Mouse (Mus musculus) 3T3-L1 (cell line): Measurements from ENCODE around the gene Lrwd1.
"Not testable (repeated sequence)": the region's sequence is repeated elsewhere in the genome, so short reads cannot be mapped to it uniquely, and the experiment has no call there.

Source experiments
- DNase-seq: peaks from one replicate; pipeline ENCODE4 v3.0.0-alpha.2; 2015; ENCODE audit warnings: low read depth, low spot score

Gene Lrwd1

GRCm38 (mm10) chr5:136147704-136148103 lies 11.8 kb upstream of the Lrwd1 start:
- no peak for DNase-seq

DNA sequence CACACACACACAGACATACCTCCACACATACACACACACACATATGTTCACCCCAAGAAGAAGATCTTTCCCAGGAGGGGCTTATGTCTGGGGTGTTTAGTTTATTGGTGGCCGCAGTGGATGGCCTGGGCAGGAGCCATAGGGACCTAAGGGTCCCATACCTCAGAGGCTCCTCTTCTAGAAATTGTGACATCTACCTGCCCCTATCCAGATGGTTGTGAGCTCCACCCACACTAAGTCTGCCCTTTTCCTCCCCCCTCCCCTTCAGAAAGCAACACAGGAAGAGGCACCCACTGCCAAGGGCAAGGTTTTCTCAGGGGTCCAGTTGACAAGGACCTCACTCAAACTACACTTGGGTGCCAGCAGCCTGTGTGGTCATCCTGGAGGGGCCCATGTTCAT lies 11.1 kb upstream of the Lrwd1 start:
- DNase-seq = no peak

- DNase-seq = no peak
These were observed 8.9 kb upstream of the Lrwd1 start for GRCm38 (mm10) chr5:136144606-136145430.

- peak; percentile 76 for DNase-seq
These were observed 7.4 kb upstream of the Lrwd1 start for GRCm38 (mm10) chr5:136143161-136143755.

- no peak for DNase-seq
These were observed 6.9 kb upstream of the Lrwd1 start for GRCm38 (mm10) chr5:136142746-136143145.

DNA sequence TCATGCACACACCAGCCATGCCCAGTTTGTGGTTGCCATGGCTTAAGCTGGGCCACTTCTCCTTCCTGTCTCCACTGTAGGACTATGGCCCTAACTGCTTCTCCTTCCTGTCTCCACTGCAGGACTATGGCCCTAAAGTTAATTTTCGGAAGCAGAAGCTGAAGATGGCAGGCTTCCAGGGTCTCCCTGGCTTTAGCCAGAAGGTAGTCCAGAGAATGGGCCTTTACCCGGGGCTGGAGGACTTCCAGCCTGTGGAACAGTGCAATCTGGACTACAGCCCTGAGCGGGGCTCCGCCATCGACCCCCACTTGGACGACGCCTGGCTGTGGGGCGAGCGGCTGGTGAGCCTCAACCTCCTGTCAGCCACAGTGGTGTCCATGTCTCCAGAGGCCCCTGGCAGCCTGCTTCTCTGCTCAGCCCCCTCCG lies 4.2 kb upstream of the Lrwd1 start:
- no peak for DNase-seq

GRCm38 (mm10) chr5:136139393-136139792 lies 3.5 kb upstream of the Lrwd1 start:
- no peak for DNase-seq

GRCm38 (mm10) chr5:136137658-136138274 lies 1.9 kb upstream of the Lrwd1 start:
- peak; percentile 83 for DNase-seq

DNA sequence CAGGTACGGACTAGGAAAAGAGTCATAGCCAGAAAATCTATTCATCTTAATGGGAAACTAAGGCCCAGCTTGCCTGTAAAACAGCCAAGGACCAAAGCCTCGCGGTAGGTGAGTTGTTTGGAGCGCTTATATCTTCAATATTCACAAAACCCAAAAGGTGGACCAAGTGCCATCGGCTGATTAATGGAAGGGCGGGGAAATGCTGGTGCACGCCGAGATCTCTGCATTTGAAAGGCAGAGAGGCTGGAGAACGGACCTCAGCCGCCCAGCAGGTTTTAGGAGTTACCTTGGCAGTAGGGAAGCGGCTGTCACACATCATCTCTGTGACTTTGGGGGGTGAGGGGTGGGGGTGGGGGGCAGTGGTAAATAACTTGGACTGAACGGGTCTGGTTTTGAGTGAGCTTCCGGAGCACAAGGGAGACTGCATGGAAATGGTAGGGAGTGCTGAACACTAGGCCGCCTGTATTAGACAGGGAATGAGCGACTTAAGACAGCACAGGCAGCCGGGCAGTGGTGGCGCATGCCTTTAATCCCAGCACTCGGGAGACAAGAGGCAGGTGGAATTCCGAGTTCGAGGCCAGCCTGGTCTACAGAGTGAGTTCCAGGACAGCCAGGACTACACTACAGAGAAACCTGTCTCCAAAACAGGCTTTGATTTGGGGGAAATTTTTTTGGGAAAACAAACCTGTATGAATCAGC lies 567 bp upstream of the Lrwd1 start:
- peak; percentile 87 for DNase-seq

DNA sequence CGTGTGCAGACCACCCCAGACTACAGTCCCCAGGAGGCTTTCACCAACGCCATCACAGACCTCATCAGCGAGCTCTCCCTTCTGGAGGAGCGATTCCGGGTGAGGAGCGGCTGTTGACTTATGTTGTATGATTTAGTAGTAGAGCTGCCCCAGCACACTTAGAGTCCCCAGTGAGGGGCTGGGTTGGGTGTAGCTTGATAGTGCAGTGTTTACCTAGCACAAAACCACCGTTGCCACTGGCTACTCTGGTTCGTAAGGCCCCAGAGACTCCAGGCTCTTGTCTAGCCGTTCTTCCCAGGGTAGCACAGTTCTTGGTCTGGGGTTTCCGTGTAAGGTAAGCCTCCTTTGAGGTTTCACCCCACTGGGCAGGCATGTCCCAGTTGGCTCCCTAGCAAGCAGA lies 13.7 kb downstream of the Lrwd1 start:
- DNase-seq = no peak

- DNase-seq = no peak
These were observed 19.1 kb downstream of the Lrwd1 start for GRCm38 (mm10) chr5:136116784-136117112.

- DNase-seq = peak; percentile 98
These were observed 19.7 kb downstream of the Lrwd1 start, which contains the start of gene Polr2j for GRCm38 (mm10) chr5:136115891-136116783. Gene Polr2j, plus strand, starts transcription at chr5:136116631.

DNA sequence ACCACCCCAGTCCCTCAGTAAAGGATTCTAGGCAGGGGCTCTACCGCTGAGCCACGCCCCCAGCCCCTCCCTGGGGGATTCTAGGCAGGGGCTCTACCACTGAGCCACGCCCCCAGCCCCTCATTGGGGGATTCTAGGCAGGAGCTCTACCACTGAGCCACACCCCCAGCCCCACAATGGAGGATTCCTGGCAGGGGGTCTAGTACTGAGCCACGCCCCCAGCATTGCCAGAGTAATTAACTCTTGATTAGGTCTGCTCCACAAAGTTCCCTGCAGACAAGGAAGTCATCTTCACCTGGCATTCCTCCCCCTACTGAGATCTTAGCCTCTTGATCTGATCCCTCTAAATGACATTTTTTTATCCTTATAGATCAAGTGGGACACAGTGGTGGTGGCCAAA lies 22.3 kb downstream of the Lrwd1 start:
- not testable (repeated sequence) for DNase-seq

DNA sequence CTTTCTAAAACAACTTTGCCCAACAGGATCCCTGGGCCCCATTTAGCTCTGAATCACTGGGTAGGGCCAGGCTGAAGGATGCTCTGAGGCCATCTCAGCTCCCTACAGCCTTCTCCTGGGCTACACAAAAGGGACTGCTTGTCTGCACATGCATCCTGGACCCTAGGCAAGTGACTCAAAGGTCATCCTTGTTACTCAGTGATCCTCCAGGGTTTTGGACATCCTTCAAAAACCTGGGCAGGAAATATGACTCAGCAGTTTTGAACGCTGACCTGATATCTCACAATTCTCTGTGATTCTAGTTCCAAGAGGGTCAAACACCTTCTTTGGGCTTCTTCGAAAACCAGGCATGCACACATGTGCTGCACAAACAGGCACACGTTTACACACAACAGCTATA lies 26.8 kb downstream of the Lrwd1 start:
- DNase-seq = peak; percentile 87

DNA sequence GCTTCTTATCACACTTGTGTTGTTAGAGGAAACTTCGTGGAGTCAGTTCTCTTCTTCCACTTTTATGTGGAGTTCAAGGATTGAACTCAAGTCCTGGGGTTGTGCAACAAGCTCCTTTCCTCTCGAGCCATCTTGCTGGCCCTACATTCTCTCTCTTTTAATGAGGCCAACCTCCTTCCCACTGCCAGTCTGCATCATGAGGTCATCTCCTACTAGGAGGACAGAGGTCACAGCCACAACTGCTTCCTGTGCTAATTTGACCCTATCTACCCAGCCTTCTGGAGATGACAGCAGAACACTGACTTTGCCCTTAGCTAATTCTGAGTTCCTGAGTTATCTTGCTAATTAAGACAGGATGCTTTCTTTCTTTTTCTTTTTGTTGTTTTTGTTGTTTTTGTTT lies 27.4 kb downstream of the Lrwd1 start:
- peak; percentile 68 for DNase-seq

- DNase-seq = peak; percentile 66
These were observed 31.4 kb downstream of the Lrwd1 start for GRCm38 (mm10) chr5:136104511-136104910.

DNA sequence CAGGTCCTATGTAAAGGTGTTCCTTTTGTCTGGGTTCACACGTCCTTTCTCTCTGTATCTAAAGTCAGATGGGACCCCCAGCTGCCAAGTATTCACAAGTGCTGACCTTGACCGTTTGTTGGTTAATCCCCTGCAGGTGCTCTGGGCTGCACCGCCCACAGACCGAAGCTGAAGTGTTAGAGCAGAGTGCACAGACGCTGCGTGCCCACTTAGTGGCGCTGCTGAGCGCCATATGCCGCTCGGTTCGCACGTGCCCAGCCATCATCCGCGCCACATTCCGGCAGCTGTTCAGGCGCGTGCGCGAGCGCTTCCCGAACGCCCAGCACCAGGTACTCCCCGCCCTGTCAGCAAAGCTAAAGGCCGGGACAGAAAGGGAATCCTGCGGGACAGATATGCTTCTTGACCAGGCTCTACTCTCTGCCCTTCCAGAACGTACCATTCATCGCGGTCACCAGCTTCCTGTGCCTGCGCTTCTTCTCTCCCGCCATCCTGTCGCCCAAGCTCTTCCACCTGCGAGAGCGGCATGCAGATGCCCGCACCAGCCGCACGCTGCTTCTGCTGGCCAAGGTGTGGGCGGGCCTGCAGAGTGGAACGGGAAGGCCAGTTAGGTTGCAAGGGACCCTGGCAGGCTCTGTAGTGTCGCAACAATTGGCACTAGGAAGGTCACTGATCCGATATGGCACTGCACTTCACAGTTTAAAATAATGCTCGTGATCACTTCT lies 33.6 kb downstream of the Lrwd1 start:
- no peak for DNase-seq

GRCm38 (mm10) chr5:136098536-136098935 lies 37.3 kb downstream of the Lrwd1 start:
- DNase-seq = no peak

DNA sequence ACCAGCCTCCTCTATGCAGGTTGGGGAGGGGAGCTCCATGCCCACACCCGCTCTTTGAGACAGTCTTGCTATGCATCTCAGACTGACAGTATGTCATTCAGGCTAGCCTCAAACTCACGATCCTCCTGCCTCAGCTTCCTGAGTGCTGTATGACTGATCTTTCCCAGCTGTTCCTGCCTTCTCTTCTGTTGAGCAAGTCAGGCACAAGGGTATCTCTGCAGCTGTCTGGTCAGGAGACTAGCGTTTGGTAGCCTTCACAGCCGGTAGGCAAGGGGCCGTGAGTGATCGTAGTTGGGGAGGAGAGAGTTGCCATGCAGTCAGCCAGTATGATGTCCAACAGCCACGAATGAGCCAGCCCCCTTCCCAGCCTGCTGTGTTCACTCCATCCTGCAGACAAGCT lies 40.8 kb downstream of the Lrwd1 start:
- no peak for DNase-seq

- DNase-seq = peak; percentile 93
These were observed 41.4 kb downstream of the Lrwd1 start for GRCm38 (mm10) chr5:136094249-136095010.
